Mouse (Mus musculus) right cerebral cortex, adult 2 months (tissue): ENCODE data around the gene Sept9.
A peak's percentile ranks its signal among the peaks of the same experiment; 100 is the strongest.

ENCODE experiments used
- DNase-seq, 2 experiments: peaks; one replicate each; pipeline ENCODE4 v3.0.0; 2021 to 2022; ENCODE audit warnings: low spot score in 2 of 2

Gene Sept9

GRCm38 (mm10) chr11:117265270-117265980 is 66.0 kb downstream of the Sept9 start:
- peak in 1 of 2 experiments; percentile 26 for DNase-seq

GRCm38 (mm10) chr11:117265981-117266905 is 66.8 kb downstream of the Sept9 start:
- peak; percentile 65 for DNase-seq

DNA sequence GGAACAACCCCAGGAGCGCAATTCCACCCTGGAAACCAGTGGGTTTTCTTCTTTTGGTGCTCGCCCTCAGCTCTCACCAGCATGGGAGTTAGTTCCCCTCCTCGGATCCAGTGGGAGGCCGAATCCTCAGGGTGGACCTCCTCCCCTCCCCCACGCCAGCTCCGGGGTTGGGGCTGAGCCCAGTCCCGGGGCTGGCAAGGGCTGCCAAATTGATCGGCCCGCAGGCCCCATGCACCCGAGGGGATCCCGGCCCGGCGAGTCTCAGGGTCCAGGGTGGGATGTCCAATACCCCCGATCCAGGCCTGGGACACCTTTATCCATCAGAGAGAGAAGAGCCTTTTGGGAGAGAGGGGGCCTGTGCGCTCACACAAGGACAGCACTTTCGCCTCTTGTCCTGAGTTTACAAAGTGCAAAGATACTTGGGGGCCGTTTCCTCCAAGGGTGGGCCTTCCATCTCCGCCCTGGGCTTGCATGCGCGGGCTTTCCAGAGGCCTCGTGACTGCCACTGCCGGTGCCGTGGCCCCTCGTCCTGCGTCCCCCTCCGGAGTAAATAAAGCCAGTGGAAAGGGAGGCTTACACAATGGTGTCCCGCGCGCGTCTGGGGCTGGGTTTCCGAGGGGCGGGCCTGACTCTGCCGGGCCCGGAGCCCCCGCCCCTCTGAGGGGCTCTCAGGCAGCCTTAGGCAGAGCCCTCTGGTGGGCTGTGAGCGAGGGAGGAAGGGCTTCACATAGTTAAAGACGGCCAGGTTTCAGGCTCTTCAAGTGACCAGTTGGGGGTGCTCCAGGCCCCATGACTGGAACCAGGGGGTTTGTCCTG is 67.7 kb downstream of the Sept9 start:
- peak; percentile 29 to 43 for DNase-seq

DNA sequence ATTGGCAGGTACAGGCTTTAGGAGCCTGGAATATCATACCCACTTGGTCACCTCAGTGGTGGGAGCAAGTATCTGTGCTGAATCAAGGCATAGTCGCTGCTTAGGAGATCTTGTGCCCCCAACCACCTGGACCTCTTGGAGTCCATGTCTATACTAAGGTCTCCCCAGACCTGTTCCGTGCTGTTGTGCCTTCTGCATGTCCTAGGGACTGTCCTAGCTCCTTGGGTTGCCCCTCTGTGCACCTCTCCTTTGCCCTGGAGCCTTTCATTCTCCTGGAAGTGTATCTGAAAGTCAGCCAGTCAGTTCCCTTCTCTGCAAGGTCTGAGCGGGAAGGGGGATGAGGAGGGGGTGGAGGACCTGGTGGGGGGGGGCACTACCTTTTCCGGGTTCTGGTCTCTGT is 68.4 kb downstream of the Sept9 start:
- no peak for DNase-seq

- DNase-seq = peak in 1 of 2 experiments; percentile 30
Measured at GRCm38 (mm10) chr11:117268304-117268956, 69.0 kb downstream of the Sept9 start.

- no peak for DNase-seq
Measured at GRCm38 (mm10) chr11:117269053-117269702, 69.7 kb downstream of the Sept9 start.

- no peak for DNase-seq
Measured at GRCm38 (mm10) chr11:117269946-117270345, 70.5 kb downstream of the Sept9 start.

DNA sequence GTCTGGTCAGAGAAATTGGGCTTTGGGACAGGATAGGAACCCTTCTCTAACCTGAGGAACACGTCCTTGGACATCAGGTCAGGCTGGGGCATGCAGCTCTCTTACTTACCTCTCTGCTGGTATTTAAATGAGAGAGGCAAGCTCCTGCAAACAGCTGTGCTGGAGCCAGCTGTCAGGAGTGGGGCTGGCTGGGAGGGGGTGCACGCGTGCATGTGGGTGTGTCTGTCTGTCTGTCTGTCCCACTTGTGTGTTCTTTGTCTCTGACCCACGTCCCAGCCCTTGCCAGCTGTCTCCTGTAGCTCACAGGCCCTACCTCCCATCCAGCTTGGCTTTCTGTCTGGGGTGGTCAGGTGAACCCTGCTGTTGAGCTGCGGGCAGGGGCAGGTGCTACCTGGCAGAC is 75.5 kb downstream of the Sept9 start:
- DNase-seq = no peak

- DNase-seq = no peak
Measured at GRCm38 (mm10) chr11:117275999-117276398, 76.5 kb downstream of the Sept9 start.

DNA sequence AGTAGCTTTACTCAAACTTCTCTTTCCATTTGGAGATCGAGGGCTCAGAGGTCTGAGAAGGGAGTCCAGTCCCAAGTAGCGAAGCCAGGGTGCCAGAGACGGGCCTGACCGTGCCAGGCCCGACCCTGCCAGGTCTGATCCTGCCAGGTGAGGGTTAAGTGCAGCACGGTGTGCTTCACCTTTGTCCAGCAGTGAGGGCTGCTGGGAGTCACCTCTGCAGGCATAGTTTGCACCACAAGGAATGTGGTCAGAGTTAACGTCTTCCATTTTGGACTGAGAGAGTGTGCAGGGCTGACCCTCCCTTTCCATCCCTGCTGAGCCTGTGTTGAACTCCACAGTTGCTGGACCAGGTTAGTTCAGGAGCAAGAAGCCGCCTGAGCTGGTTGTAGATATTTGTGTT is 77.5 kb downstream of the Sept9 start:
- DNase-seq = no peak

- DNase-seq = no peak
Measured at GRCm38 (mm10) chr11:117278113-117278512, 78.7 kb downstream of the Sept9 start.

GRCm38 (mm10) chr11:117278514-117278913 is 79.1 kb downstream of the Sept9 start:
- DNase-seq = no peak

DNA sequence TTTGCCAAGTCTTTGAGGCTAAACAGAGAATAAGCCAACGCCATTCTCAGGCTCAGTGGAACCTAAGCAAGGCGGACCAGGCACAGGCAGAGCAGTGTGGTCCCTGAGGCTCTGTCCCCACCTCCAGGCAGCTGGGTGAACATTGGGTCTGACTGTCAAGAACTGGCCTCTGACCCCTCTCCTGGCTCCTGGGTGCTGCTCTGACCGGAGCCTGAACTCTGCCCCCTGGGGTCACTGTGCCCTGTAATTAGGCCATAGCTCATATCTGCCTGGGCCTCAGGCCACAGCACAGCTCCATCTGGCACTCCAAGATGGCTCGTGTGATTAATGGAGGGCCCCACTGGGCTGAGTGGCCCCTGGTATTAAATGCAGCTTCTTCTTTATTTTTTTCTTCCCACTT is 80.5 kb downstream of the Sept9 start:
- no peak for DNase-seq

- no peak for DNase-seq
Measured at GRCm38 (mm10) chr11:117283048-117283888, 83.8 kb downstream of the Sept9 start.

DNA sequence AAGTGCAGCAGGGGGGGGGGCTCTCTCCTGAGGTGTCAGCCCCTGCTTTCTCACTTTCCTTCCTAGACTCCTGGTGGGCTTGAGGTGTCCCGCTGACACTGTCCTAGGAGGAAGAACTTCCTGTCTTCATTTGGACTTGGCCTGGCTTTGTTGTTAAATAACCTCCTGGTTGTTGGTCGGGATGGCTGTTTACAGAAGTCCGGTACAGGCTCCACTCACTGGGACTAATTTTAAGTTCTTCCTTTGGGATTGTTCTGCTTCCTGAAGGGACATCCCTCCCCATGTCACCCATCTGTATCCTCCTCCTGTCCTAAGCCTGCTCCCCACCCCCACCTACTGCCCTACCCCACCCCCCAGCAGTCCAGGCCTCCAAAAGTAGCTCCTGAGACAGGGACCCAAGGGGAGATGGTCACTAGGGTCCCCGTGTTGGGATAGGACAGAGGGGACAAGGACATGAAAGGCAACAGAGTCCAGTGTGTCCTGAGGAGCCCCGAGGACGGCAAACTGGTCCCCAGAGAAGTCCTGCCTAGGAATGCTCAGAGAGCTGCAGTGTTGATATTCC is 84.5 kb downstream of the Sept9 start:
- no peak for DNase-seq

- DNase-seq = no peak
Measured at GRCm38 (mm10) chr11:117284721-117285605, 85.5 kb downstream of the Sept9 start.

- DNase-seq = no peak
Measured at GRCm38 (mm10) chr11:117285606-117285931, 86.1 kb downstream of the Sept9 start.

GRCm38 (mm10) chr11:117287792-117288191 is 88.3 kb downstream of the Sept9 start:
- DNase-seq = no peak

GRCm38 (mm10) chr11:117288765-117289164 is 89.3 kb downstream of the Sept9 start:
- DNase-seq = no peak
